Mouse (Mus musculus) lung, postnatal 0 days (tissue): ENCODE results near the gene Lbp.

Source experiments
- CTCF ChIP-seq: IDR thresholded peaks from 2 replicates; pipeline ENCODE4 v1.5.1; 2016; ENCODE audit warnings: antibody characterized with exemption, mild to moderate bottlenecking
- EP300 ChIP-seq: IDR thresholded peaks from 2 replicates; pipeline ENCODE4 v1.6.1; 2016; ENCODE audit warnings: antibody characterized with exemption, mild to moderate bottlenecking, control low read depth

DNA sequence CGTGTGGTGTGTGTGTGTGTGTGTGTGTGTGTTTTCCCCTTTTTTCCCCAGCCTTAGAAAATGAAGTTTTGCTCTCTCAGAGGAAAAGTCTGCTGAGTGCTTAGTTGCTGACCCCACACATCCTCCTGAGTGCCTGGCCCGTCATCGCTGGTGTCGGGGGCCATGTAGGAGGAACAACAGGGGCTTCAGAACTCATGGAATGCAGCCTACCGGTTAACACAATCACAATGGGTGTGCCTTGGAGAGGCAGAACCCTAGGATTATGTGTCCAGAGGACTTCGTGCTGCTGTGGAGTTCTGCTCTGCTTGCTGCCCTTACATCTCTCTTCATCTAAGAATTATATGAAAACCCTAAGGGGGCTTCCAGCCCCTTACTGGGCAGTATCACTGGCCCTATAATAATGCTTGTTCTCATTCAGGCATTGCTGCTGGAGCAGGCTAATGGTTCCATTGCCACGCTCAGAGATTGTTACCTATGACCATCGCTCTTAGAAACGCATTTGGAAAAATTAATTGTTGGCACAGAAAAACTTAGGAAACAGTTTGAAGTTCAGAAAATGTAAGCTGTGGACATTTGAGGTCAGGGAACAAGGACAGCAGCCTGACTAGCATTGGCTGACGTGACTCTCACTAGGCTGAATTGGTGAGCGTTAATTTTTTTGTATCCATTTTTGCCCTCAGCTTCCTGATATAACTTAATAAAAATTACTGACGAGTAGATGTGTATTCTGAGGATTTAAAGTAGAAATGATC is 59.0 kb downstream of the Lbp start:
- TF ChIP-seq CTCF, result no peak
- no peak for TF ChIP-seq EP300
